Mouse (Mus musculus) urinary bladder, postnatal 36 days (tissue): Measurements from ENCODE around the gene Olfr613.
"Not testable (repeated sequence)": the region's sequence is repeated elsewhere in the genome, so short reads cannot be mapped to it uniquely, and the experiment has no call there.

Source experiments
- DNase-seq, 2 experiments: peaks; one replicate each; pipeline ENCODE4 v3.0.0; 2022; ENCODE audit warnings: low spot score in 2 of 2, mixed read lengths in 1 of 2

Olfr613 gene

GRCm38 (mm10) chr7:103547774-103548173 is at the start of gene Olfr613:
Gene Olfr613 (plus strand): TSS chr7:103548074.
- no peak for DNase-seq

DNA sequence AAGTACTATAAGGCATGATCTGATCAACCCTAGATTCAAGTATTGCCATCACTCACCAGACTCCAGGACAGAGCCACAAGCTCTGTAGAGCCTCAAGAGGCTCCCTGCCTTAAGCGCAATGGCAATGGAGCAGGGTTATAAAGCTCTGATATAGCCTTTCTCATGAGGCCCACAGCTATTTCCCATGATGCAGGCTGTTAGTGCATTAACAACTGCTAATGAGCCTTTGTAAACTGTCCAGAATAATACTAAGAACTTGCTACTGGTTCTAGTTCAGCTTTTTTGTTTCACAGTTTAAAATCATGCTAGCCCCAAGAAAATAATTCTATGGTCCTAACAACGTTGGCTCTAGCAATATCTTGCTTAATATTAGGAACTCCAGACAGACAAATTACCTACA is 35.9 kb upstream of the Olfr613 start, which contains the start of gene Olfr610:
TSS of gene Olfr610 (minus strand) at position 101 of the 400 bp plus-strand sequence.
- DNase-seq = no peak

- not testable (repeated sequence) for DNase-seq
These were observed 27.1 kb upstream of the Olfr613 start, which contains the start of gene Olfr611 for GRCm38 (mm10) chr7:103520746-103521145. Gene Olfr611 (minus strand): TSS chr7:103520846.

- not testable (repeated sequence) for DNase-seq
These were observed 5.3 kb upstream of the Olfr613 start, which contains the start of gene Olfr612 for GRCm38 (mm10) chr7:103542617-103543016. Gene Olfr612 (minus strand): TSS chr7:103542717.

DNA sequence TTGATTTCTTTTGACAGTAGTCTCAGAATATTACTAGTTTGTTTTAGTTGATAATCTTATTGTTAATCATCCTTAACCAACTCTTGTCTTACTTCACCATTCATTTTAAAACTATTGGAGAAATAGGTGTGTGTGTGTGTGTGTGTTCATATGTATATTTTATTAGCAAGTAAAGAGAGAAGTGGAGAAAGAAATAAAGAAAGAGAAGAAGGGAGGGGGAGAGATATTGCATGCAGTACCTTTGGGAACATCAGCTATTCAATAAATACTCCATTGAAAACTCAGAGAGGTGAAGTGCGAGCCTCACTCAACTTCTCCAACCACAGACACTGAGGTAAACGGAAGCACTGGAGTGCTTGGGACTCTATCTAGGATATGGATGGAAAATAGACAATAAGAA is 7.9 kb downstream of the Olfr613 start, which contains the start of gene Olfr615:
TSS of gene Olfr615 (plus strand) at position 301 of the 400 bp plus-strand sequence.
- no peak for DNase-seq

- DNase-seq = no peak
These were observed 21.2 kb downstream of the Olfr613 start, which contains the start of gene Olfr616 for GRCm38 (mm10) chr7:103569043-103569442. Gene Olfr616 (minus strand): TSS chr7:103569143.

DNA sequence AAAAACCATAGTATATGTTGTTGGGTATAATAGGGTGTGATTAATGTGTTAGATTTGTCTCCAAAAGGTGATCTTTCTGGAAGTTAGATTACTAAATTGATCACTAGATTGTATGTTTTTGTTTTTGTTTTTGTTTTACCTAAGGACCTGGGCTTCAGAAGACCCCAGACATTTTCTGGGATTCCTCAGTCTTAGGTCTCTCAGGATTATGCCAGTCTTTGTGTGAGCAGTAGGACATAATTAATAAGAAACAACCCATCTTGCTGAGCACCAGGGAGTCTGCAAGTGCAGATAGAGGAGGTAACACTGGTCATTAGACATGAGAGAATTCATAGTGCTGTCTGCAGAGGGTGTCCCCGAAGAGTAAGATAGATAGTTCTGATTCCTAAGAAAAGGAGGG is 24.9 kb downstream of the Olfr613 start, which contains the start of gene Olfr617:
TSS of gene Olfr617 (plus strand) at position 301 of the 400 bp plus-strand sequence.
- DNase-seq = no peak

GRCm38 (mm10) chr7:103589803-103590202 is 41.9 kb downstream of the Olfr613 start, which contains the start of gene Olfr618:
Gene Olfr618 (plus strand): TSS chr7:103590103.
- no peak for DNase-seq

DNA sequence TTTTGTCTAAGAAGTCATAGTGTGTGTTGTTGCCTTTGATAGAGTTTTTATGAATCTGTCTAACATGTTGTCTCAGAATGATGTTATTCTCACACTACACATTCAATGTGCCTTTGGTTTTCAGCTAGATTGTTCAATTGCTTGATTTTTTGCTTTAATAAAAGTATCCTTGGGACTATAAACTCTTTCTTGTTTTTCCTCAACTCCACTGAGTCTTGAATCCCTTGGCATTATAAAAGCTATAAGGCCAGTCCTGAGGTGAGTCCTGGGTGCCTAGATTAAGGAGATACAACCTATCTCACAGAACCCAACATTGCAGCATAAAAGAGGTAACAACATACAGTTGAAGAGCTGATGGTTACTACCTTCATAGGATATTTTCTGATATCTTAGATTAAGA is 52.4 kb downstream of the Olfr613 start, which contains the start of gene Olfr619:
TSS of gene Olfr619 (plus strand) at position 301 of the 400 bp plus-strand sequence.
- DNase-seq = no peak
